Mouse (Mus musculus): ENCODE results near the gene C530008M17Rik.

DNA sequence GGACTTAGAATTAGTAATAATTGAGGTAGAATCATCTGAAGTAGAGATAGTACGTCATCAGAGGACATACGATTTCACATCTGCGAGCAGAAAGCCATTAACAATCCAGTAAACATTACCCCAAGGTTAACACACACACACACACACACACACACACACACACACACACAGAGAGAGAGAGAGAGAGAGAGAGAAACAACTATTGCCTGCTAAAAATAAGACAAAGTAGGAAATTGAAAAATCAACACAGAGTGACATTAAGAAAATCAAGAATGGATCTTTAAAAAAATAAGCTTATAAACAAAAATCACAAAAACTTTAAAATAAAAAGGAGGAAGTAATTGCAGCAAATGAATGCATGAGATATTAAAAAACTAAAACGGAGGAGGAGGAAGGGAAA is 6.4 kb upstream of the C530008M17Rik start:
- TF ChIP-seq GATA1 (IDR thresholded peaks at IDR 0.05; ENCODE audit: low read length) (no peak), TAL1 (IDR thresholded peaks at IDR 0.05; ENCODE audit: low read length) (no peak)
